Mouse (Mus musculus) embryonic facial prominence, embryonic 15.5 days (tissue): ENCODE measurements around the gene Ubb. TPM values are rescaled to one million over a fixed set of nuclear protein-coding genes. Genes with fewer than 3 reads are reported as not detected.
A peak's percentile ranks its signal among the peaks of the same experiment; 100 is the strongest.
"Not testable (repeated sequence)": the region's sequence is repeated elsewhere in the genome, so short reads cannot be mapped to it uniquely, and the experiment has no call there.

Experiments used
- ATAC-seq: fragments of 200-750 bp; cut with Nextera tagmentation; 2 replicates; pipeline ENCODE4 v1.8.0; 2017; ENCODE audit warnings: low read depth, moderate TSS enrichment; ENCODE audit not compliant: insufficient number of reproducible peaks, low FRiP score, low TSS enrichment
- H3K27ac ChIP-seq: fragments of 300-500 bp; sonication (generic); replicated peaks from 2 replicates; pipeline ENCODE4 v1.5.1; 2015; ENCODE audit warnings: mild to moderate bottlenecking, inconsistent platforms
- H3K27me3 ChIP-seq: fragments of 300-500 bp; sonication (generic); 2 replicates; pipeline ENCODE4 v1.6.1; 2015; ENCODE audit warnings: inconsistent platforms
- H3K36me3 ChIP-seq: fragments of 300-500 bp; sonication (generic); 2 replicates; pipeline ENCODE4 v1.6.1; 2015; ENCODE audit warnings: mild to moderate bottlenecking, inconsistent platforms
- H3K4me1 ChIP-seq: fragments of 300-500 bp; sonication (generic); 2 replicates; pipeline ENCODE4 v1.6.1; 2015; ENCODE audit warnings: inconsistent platforms
- H3K4me2 ChIP-seq: fragments of 300-500 bp; sonication (generic); replicated peaks from 2 replicates; pipeline ENCODE4 v1.6.1; 2015; ENCODE audit warnings: mild to moderate bottlenecking, inconsistent platforms
- H3K4me3 ChIP-seq: fragments of 300-500 bp; sonication (generic); replicated peaks from 2 replicates; pipeline ENCODE4 v1.5.1; 2015; ENCODE audit warnings: mild to moderate bottlenecking, inconsistent platforms
- H3K9ac ChIP-seq: fragments of 300-500 bp; sonication (generic); 2 replicates; pipeline ENCODE4 v1.6.1; 2015; ENCODE audit warnings: inconsistent platforms
- H3K9me3 ChIP-seq: fragments of 300-500 bp; sonication (generic); replicated peaks from 2 replicates; pipeline ENCODE4 v1.6.1; 2016; ENCODE audit warnings: inconsistent platforms
- WGBS: fragments of 180-500 bp; shearing (Covaris S2); methylation state at CpG from one replicate; pipeline ENCODE4 v1.1.7; 2015; 5-methylcytosine and 5-hydroxymethylcytosine counted together
- polyA plus RNA-seq: library from polyadenylated mRNA; unstranded; fragments of >200 nt; fragmentation: Nextera tagmentation; extraction: Ambion mirVana; gene quantifications from 2 replicates; pipeline ENCODE4 v1.2.1, GENCODE M21; 2015

The Ubb gene
- 3,288 and 3,376 TPM in 2 replicates for polyA plus RNA-seq

- Histone ChIP-seq H3K36me3 (peaks cover 15% of the 10 kb centered on the region; the same call in 1 of the 2 replicates), H3K9ac (peak within 1 kb of the TSS; percentile 94), H3K4me3 (peak within 1 kb of the TSS; percentile 65), H3K4me2 (peak within 1 kb of the TSS; percentile 69), H3K27ac (peak within 1 kb of the TSS; percentile 99), H3K4me1 (peaks cover 38% of the 10 kb centered on the region), H3K27me3 (no peaks in the 10 kb centered on the region), H3K9me3 (no peaks in the 10 kb centered on the region)
- ATAC-seq: peak; percentile 96
- whole genome bisulfite sequencing: under 1% methylated on average over 40 of the region's 40 CpGs
Observed at GRCm38 (mm10) chr11:62550727-62551225, at the start of gene Ubb. Gene Ubb, plus strand, starts transcription at chr11:62551171.

DNA sequence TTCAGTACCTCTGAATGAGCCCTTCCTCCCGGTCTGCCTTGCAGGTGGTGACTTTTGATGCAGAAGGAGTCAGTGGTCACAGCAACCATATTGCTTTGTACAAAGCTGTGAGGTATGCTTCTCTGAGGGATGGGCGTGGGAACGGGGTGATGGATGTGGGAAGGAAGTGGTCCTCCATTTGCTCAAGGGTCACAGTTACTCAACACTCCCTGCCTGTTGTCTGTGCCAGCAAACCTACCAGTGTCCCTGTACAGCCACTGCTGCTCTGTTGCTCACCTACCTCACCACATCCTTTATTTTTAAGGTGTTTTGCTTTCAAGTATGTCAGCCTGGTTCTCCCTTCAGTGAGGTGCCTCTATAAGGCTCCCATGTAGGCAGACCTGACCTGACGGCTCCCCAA is 43.3 kb upstream of the Ubb start:
- no peak overlapping the region for H3K27ac ChIP-seq
- no peak overlapping the region for H3K4me3 ChIP-seq
- no peaks in the 10 kb centered on the region for H3K9me3 ChIP-seq
- H3K27me3 ChIP-seq: no peaks in the 10 kb centered on the region
- no peak overlapping the region for H3K4me2 ChIP-seq
- H3K9ac ChIP-seq: no peak overlapping the region
- 87% methylated on average over 4 of the region's 4 CpGs for WGBS
- H3K4me1 ChIP-seq: peaks cover 8% of the 10 kb centered on the region; the same call in 1 of the 2 replicates
- no peak for ATAC-seq
- no peaks in the 10 kb centered on the region for H3K36me3 ChIP-seq

DNA sequence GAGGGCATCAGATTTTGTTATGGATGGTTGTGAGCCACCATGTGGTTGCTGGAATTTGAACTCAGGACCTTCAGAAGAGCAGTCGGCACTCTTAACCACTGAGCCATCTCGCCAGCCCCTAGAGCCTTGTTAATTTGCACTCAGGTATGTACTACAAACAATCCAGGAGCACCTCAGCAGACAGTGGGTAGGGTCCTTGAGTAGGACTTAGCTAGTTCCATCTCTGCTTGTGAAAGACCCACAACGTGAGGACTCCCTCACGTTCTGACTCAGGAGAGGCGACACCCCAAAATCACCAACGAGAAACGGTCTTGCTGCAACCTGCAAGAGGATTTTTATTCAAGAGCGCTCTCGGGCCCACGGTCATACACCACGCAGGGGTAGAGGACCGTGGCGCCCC is 42.6 kb upstream of the Ubb start:
- not testable (repeated sequence) for H3K4me3 ChIP-seq, H3K27ac ChIP-seq, H3K9me3 ChIP-seq, H3K4me1 ChIP-seq, H3K9ac ChIP-seq, H3K4me2 ChIP-seq, H3K36me3 ChIP-seq, H3K27me3 ChIP-seq, ATAC-seq
- 95% methylated on average over 13 of the region's 13 CpGs for WGBS

DNA sequence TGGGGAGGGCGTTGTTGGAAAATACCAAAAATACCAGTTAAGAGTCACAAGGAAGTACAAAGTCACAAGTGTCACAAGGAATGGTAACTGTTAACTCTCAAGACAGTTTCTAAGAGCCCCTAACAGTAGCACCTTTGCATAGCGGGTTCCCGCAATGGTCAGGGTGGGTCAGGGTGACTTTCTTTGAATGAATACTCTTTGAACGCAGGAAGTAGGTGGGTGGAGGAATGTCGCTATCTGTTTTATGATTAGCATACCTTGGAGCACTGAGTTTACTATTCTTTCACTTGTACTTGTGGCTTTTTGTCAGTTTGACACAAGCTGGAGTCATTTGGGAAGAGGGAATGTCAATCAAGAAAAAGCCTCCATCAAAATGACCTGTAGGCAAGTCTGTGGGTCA is 42.2 kb upstream of the Ubb start:
- not testable (repeated sequence) for H3K4me1 ChIP-seq, ATAC-seq, H3K4me2 ChIP-seq, H3K4me3 ChIP-seq, H3K36me3 ChIP-seq, H3K27me3 ChIP-seq, H3K27ac ChIP-seq, H3K9ac ChIP-seq, H3K9me3 ChIP-seq
- whole genome bisulfite sequencing: 96% methylated on average over 5 of the region's 5 CpGs

DNA sequence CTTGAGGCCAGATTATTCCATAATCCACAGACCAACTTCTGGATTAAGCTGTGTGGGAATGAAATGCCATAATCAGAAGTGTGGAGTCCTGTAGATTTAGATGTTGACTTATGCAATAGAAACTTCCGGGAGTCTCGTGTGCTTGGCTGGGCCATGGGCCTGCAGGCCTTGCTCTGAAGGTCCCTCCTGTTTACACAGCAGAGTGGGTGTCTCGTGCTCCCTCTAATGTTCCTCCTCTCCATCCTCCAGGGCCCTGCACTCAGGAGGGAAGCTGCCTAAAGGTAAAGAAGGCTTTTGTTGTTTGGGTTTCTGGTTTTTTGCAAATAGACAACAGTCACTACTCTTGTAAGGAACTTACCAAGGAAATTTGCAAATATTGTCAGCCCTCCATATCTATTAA is 41.4 kb upstream of the Ubb start:
- H3K4me2 ChIP-seq: no peak overlapping the region
- WGBS: 78% methylated on average over 3 of the region's 3 CpGs
- ATAC-seq: no peak
- no peaks in the 10 kb centered on the region for H3K36me3 ChIP-seq
- no peak overlapping the region for H3K9ac ChIP-seq
- H3K4me1 ChIP-seq: peaks cover 8% of the 10 kb centered on the region; the same call in 1 of the 2 replicates
- no peaks in the 10 kb centered on the region for H3K9me3 ChIP-seq
- H3K27ac ChIP-seq: no peak overlapping the region
- H3K27me3 ChIP-seq: no peaks in the 10 kb centered on the region
- no peak overlapping the region for H3K4me3 ChIP-seq

DNA sequence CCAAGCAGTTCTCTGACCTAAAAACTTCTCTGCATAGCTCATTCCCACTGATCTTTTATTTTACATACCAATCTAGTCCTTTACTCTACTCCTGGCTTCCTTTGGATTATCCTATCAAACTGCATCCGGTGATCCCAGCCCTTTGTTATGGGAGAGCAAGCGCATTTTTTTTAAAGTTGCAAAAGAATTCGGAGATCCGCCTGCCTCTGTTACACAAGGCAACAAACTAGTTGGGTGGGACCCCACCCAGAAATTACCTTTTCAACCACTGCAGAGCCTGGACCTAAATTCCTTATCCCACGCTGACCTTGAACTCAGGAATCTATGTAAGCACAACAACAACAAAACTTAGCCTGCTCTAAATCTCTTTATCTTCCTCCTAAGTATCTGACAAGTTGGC is 40.0 kb upstream of the Ubb start:
- H3K36me3 ChIP-seq: no peaks in the 10 kb centered on the region
- H3K27ac ChIP-seq: no peak overlapping the region
- H3K4me2 ChIP-seq: no peak overlapping the region
- no peak overlapping the region for H3K4me3 ChIP-seq
- no peak for ATAC-seq
- H3K9me3 ChIP-seq: no peaks in the 10 kb centered on the region
- 85% methylated on average over 5 of the region's 5 CpGs for WGBS
- peaks cover 8% of the 10 kb centered on the region; the same call in 1 of the 2 replicates for H3K4me1 ChIP-seq
- no peaks in the 10 kb centered on the region for H3K27me3 ChIP-seq
- H3K9ac ChIP-seq: no peak overlapping the region

DNA sequence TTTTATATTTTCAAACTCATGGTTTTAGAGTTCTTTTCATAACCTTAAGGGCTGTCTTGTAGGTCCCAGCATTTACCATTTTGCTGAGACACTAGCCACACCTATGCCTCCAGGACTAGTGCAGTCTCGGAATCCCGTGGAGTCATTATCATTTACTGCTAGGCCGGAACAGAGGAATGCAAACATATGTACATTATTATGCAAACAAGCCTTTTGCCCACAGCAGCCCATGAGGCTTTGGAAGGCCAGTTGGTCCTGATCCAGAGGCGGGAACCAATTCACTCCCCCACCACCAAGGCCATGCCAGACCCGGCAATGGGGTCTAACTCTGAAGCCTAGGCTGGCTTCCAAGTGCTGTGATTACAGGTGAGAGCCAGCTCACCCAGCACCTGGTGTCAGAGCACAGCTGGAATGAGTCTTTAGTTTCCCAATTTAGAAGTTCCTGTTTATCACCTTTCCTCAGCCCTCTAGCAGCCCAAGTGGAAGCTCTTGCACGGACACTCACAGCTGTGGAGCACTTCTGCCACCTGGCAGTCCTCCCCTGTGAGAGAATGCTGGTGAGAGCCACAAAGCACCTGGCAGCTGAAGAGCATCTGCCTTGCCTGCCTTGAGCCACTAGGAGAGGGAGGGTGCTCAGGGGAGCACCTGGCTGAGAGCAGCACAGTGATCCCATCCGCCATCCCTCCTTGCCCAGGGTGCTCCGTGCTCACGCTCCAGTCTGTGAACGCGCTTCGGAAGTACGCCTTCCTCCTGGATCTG is 39.3 kb upstream of the Ubb start:
- WGBS: 66% methylated on average over 13 of the region's 13 CpGs
- Histone ChIP-seq H3K27me3 (no peaks in the 10 kb centered on the region), H3K36me3 (no peaks in the 10 kb centered on the region), H3K4me2 (no peak overlapping the region), H3K4me3 (no peak overlapping the region), H3K4me1 (peaks cover 8% of the 10 kb centered on the region; the same call in 1 of the 2 replicates), H3K9ac (no peak overlapping the region), H3K9me3 (no peaks in the 10 kb centered on the region), H3K27ac (no peak overlapping the region)
- ATAC-seq: no peak

GRCm38 (mm10) chr11:62512529-62513080 is 38.4 kb upstream of the Ubb start:
- Histone ChIP-seq H3K4me3 (no peak overlapping the region), H3K4me1 (peaks cover 8% of the 10 kb centered on the region; the same call in 1 of the 2 replicates), H3K27ac (no peak overlapping the region), H3K36me3 (no peaks in the 10 kb centered on the region), H3K27me3 (no peaks in the 10 kb centered on the region), H3K9ac (no peak overlapping the region), H3K9me3 (no peaks in the 10 kb centered on the region), H3K4me2 (no peak overlapping the region)
- WGBS: 82% methylated on average over 8 of the region's 8 CpGs
- no peak for ATAC-seq

- 76% methylated on average over 6 of the region's 6 CpGs for WGBS
- ATAC-seq: no peak
- H3K9me3 ChIP-seq: no peaks in the 10 kb centered on the region
- H3K27ac ChIP-seq: no peak overlapping the region
- H3K27me3 ChIP-seq: no peaks in the 10 kb centered on the region
- no peak overlapping the region for H3K4me3 ChIP-seq
- H3K4me2 ChIP-seq: no peak overlapping the region
- no peaks in the 10 kb centered on the region for H3K36me3 ChIP-seq
- no peak overlapping the region for H3K9ac ChIP-seq
- H3K4me1 ChIP-seq: peaks cover 8% of the 10 kb centered on the region; the same call in 1 of the 2 replicates
Observed at GRCm38 (mm10) chr11:62513311-62513710, 37.7 kb upstream of the Ubb start.

DNA sequence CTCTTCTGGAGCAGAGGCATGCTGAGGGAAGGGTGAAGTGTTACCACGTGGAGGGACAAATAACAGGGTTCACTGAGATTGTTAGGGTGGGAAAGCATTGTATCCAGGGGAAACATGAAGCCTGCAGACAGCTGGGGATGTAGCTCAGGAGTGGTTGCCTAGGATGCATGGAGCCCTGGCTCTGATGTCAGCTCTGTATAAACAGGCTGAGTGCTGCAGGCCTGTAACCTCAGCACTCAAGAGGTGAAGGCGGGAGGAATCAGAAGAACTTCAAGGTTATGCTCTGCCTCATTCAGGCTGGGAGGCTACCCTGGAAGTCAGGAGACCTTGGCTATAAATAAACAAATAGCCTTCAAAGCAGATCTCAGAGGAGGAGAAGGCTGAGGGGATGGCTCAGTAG is 32.0 kb upstream of the Ubb start:
- Histone ChIP-seq H3K4me3 (no peak overlapping the region), H3K4me2 (no peak overlapping the region), H3K36me3 (no peaks in the 10 kb centered on the region), H3K27me3 (no peaks in the 10 kb centered on the region), H3K9ac (no peak overlapping the region), H3K9me3 (no peaks in the 10 kb centered on the region), H3K27ac (no peak overlapping the region), H3K4me1 (0 out of 2 replicates have a peak, but pooled peaks cover 1% of the 10 kb centered on the region)
- 27% methylated on average over 2 of the region's 2 CpGs for WGBS
- ATAC-seq: 0 out of 2 replicates have a peak, but pooled peaks have one; percentile 34

DNA sequence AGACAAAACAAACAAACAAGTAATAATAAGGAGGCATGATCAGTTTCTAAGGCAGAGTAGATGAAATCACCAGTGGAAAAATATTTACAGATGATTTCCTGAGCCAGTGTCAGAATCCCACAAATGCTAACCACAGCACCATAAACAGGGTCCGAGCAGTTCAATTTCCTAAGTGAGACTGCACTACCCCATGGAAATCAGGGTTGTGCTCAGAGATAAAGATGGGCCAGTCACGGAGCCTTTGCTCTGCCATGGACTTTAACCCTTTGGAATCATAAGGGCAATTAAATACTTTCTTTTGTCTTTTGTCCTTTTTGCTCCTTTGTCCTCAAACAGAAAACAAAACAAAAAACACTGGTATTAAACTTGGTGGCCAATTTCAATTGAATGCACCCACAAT is 28.7 kb upstream of the Ubb start:
- no peak overlapping the region for H3K4me3 ChIP-seq
- no peak for ATAC-seq
- H3K4me1 ChIP-seq: 0 out of 2 replicates have a peak, but pooled peaks cover 5% of the 10 kb centered on the region
- no peak overlapping the region for H3K27ac ChIP-seq
- WGBS: 63% methylated on average over 2 of the region's 2 CpGs
- no peaks in the 10 kb centered on the region for H3K9me3 ChIP-seq
- no peaks in the 10 kb centered on the region for H3K27me3 ChIP-seq
- H3K4me2 ChIP-seq: no peak overlapping the region
- no peaks in the 10 kb centered on the region; the same call in 1 of the 2 replicates for H3K36me3 ChIP-seq
- no peak overlapping the region for H3K9ac ChIP-seq
